Mouse (Mus musculus) ovary, adult 2 months (tissue): ENCODE measurements around the gene Ntpcr. TPM values are rescaled to one million over a fixed set of nuclear protein-coding genes. Genes with fewer than 3 reads are reported as not detected.

Experiments used
- polyA plus RNA-seq: library from polyadenylated mRNA; depleted of rRNA; stranded (reverse); fragments of >200 nt; gene quantifications from 2 replicates; pipeline ENCODE4 v1.2.3, GENCODE M21; 2012; rRNA removed

Ntpcr gene
- polyA plus RNA-seq, result 38.7 and 41.3 TPM in 2 replicates

GRCm38 (mm10) chr8:125729746-125730145 lies at the start of gene Ntpcr:
Ntpcr (plus strand) TSS chr8:125729963.

Other genes with a start within 250 kb of the Ntpcr start
- 18.9 and 19.7 TPM in 2 replicates for gene Sipa1l2, start 160.2 kb upstream of the Ntpcr start, polyA plus RNA-seq
- 3.3 and 6.5 TPM in 2 replicates for gene Map10, start 60.1 kb upstream of the Ntpcr start, polyA plus RNA-seq
- gene Pcnx2, start 168.4 kb downstream of the Ntpcr start, polyA plus RNA-seq, result 10.4 and 11.7 TPM in 2 replicates
- 4.4 and 5.5 TPM in 2 replicates for gene Map3k21, start 180.5 kb downstream of the Ntpcr start, polyA plus RNA-seq